Mouse (Mus musculus) testis, adult 2 months (tissue): Measurements from ENCODE around the gene Gabrr2. TPM values are rescaled to one million over a fixed set of nuclear protein-coding genes. Genes with fewer than 3 reads are reported as not detected.

Experiments
- H3K27ac ChIP-seq: fragments of 200-500 bp; 2 replicates; pipeline ENCODE4 v1.5.1; 2012; ENCODE audit warnings: low read depth, low read length; ENCODE audit not compliant: control insufficient read depth, insufficient read depth
- H3K27me3 ChIP-seq: fragments of 200-500 bp; 2 replicates; pipeline ENCODE4 v1.6.1; 2012; ENCODE audit warnings: mild to moderate bottlenecking, low read length, moderate library complexity; ENCODE audit not compliant: control insufficient read depth, insufficient read depth
- H3K36me3 ChIP-seq: fragments of 200-500 bp; 2 replicates; pipeline ENCODE4 v1.6.1; 2012; ENCODE audit warnings: mild to moderate bottlenecking, low read length; ENCODE audit not compliant: control insufficient read depth, insufficient read depth
- H3K4me1 ChIP-seq: fragments of 200-500 bp; 2 replicates; pipeline ENCODE4 v1.6.1; 2012; ENCODE audit warnings: low read length; ENCODE audit not compliant: control insufficient read depth, insufficient read depth
- H3K4me3 ChIP-seq: fragments of 200-500 bp; 2 replicates; pipeline ENCODE4 v1.5.1; 2012; ENCODE audit warnings: low read depth, mild to moderate bottlenecking, low read length, moderate library complexity, mixed read lengths; ENCODE audit not compliant: control insufficient read depth
- CTCF ChIP-seq: fragments of 200-500 bp; IDR thresholded peaks from 2 replicates; pipeline ENCODE4 v1.5.1; 2012; ENCODE audit warnings: low read depth, mild to moderate bottlenecking, inconsistent platforms, low read length, moderate library complexity; ENCODE audit not compliant: control insufficient read depth, insufficient read depth, insufficient replicate concordance
- POLR2A ChIP-seq: fragments of 200-500 bp; IDR thresholded peaks from 2 replicates; pipeline ENCODE4 v1.6.1; 2012; ENCODE audit warnings: low read depth, mild to moderate bottlenecking, inconsistent platforms, low read length, moderate library complexity; ENCODE audit not compliant: control insufficient read depth
- polyA plus RNA-seq: library from polyadenylated mRNA; depleted of rRNA; stranded (reverse); fragments of >200 nt; gene quantifications from 2 replicates; pipeline ENCODE4 v1.2.3, GENCODE M21; 2012

The Gabrr2 gene
- polyA plus RNA-seq, 1 experiment, result 0.96 TPM

DNA sequence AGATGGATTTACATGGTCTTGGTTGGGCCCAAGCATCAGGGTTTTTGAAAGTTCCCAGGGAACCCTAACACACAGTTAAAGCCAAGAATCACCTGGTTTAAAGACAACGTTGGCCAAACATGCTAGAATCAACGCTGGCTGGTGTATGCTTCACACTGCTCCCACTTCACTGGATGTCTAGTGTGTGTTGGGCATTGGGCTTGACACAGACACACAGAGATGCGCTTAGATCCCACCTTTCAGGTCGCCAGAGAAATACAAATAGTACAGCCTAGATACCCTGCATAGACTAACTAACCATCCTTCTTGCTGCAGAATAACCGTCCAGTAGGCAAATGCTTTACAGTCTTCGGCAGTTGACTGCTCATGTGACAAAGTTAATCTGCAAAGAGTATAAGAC, 7.5 kb downstream of the Gabrr2 start:
- H3K4me1 ChIP-seq, result peaks cover 3% of the 10 kb centered on the region; the same call in 1 of the 2 replicates
- no peaks in the 10 kb centered on the region for H3K36me3 ChIP-seq
- no peak overlapping the region for H3K27ac ChIP-seq
- H3K4me3 ChIP-seq, result no peak overlapping the region
- no peaks in the 10 kb centered on the region for H3K27me3 ChIP-seq
- TF ChIP-seq POLR2A (no peak), CTCF (no peak)

GRCm38 (mm10) chr4:33071337-33071736, 8.5 kb downstream of the Gabrr2 start:
- Histone ChIP-seq H3K36me3 (no peaks in the 10 kb centered on the region), H3K4me3 (no peak overlapping the region), H3K27ac (no peak overlapping the region), H3K27me3 (no peaks in the 10 kb centered on the region), H3K4me1 (no peaks in the 10 kb centered on the region; the same call in 1 of the 2 replicates)
- TF ChIP-seq CTCF (no peak), POLR2A (no peak)

GRCm38 (mm10) chr4:33072526-33073161, 9.8 kb downstream of the Gabrr2 start:
- Histone ChIP-seq H3K27me3 (no peaks in the 10 kb centered on the region), H3K36me3 (no peaks in the 10 kb centered on the region), H3K27ac (no peak overlapping the region), H3K4me1 (peaks cover 4% of the 10 kb centered on the region; the same call in 1 of the 2 replicates), H3K4me3 (no peak overlapping the region)
- no peak for TF ChIP-seq POLR2A
- no peak for TF ChIP-seq CTCF

- TF ChIP-seq CTCF (no peak), POLR2A (no peak)
- Histone ChIP-seq H3K27me3 (no peaks in the 10 kb centered on the region), H3K4me1 (peaks cover 4% of the 10 kb centered on the region; the same call in 1 of the 2 replicates), H3K36me3 (no peaks in the 10 kb centered on the region), H3K4me3 (no peak overlapping the region), H3K27ac (no peak overlapping the region)
Measured at GRCm38 (mm10) chr4:33074406-33074805, 11.6 kb downstream of the Gabrr2 start.

DNA sequence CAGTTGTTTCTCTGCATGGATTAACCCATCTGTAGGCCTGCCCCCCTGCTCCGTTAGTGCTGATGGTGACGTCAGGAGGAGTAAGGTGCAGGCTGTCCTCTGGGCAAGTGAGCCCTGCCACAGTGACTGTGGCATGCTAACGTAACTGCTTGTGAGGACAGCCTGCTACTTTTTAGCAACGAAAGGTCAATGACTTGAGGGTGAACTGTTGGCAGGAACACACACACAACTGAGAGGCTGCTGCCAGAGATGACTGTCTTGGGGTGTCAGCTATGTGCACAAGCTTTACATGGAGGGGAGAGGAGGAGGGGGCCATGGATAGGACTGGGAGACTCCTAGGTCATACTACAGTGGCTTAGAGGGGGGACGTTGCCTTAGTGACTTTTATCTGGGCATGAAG, 12.1 kb downstream of the Gabrr2 start:
- Histone ChIP-seq H3K27me3 (no peaks in the 10 kb centered on the region), H3K4me1 (peaks cover 4% of the 10 kb centered on the region; the same call in 1 of the 2 replicates), H3K4me3 (no peak overlapping the region), H3K27ac (no peak overlapping the region), H3K36me3 (no peaks in the 10 kb centered on the region)
- TF ChIP-seq POLR2A, result no peak
- TF ChIP-seq CTCF, result no peak

- TF ChIP-seq POLR2A, result no peak
- TF ChIP-seq CTCF, result no peak
- peaks cover 4% of the 10 kb centered on the region; the same call in 1 of the 2 replicates for H3K4me1 ChIP-seq
- no peak overlapping the region for H3K27ac ChIP-seq
- no peaks in the 10 kb centered on the region for H3K27me3 ChIP-seq
- no peaks in the 10 kb centered on the region for H3K36me3 ChIP-seq
- H3K4me3 ChIP-seq, result no peak overlapping the region
Measured at GRCm38 (mm10) chr4:33075776-33076524, 13.2 kb downstream of the Gabrr2 start.

DNA sequence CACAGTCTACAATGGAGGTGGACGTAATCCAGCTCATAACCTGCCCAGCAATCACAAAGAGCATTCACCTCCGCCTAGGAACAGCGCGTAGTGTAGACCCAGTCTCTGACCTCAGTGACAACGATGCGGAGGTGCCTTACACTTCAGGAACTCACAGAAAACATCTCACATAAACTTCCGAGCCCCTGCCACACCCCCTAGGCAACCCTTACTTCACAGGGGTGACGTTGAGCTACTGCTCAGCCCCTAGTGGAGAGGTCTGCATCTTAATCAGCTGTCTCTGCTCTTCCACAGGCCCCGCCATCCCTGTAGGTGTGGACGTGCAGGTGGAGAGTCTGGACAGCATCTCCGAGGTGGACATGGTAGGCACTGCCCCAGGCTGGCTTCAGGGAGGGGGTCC, 14.4 kb downstream of the Gabrr2 start:
- Histone ChIP-seq H3K27me3 (no peaks in the 10 kb centered on the region), H3K27ac (no peak overlapping the region), H3K4me1 (peaks cover 4% of the 10 kb centered on the region; the same call in 1 of the 2 replicates), H3K36me3 (no peaks in the 10 kb centered on the region), H3K4me3 (no peak overlapping the region)
- no peak for TF ChIP-seq CTCF
- no peak for TF ChIP-seq POLR2A
